Mouse (Mus musculus): Measurements from ENCODE around the gene Igdcc3. TPM values are rescaled to one million over a fixed set of nuclear protein-coding genes. Genes with fewer than 3 reads are reported as not detected.
A peak's percentile ranks its signal among the peaks of the same experiment; 100 is the strongest.

Gene Igdcc3
- polyA plus RNA-seq, 1 experiment from 2014 or later: 4.1 TPM

GRCm38 (mm10) chr9:65196738-65197569 is 56.0 kb downstream of the Igdcc3 start:
- 15% methylated on average over 26 of the region's 26 CpGs for whole genome bisulfite sequencing
- DNase-seq (peak; percentile 97), ATAC-seq (ENCODE audit: insufficient read depth) (peak; percentile 76)
- no peaks in the 10 kb centered on the region for H3K36me3 ChIP-seq (ENCODE audit: insufficient read depth)
- H3K4me3 ChIP-seq (ENCODE audit: low read depth, low read length): peak overlapping the region; percentile 14; the same call in 1 of the 2 replicates
- peak overlapping the region; percentile 43 for H3K4me2 ChIP-seq
- peak overlapping the region; percentile 47 for H3K9ac ChIP-seq
- TF ChIP-seq CTCF (IDR thresholded peaks at IDR 0.05; ENCODE audit: low read depth): peak; percentile 81
- peaks cover 13% of the 10 kb centered on the region for H3K4me1 ChIP-seq (ENCODE audit: insufficient read depth)
- H3K27me3 ChIP-seq (ENCODE audit: insufficient read depth, low read length): no peaks in the 10 kb centered on the region
- H3K9me3 ChIP-seq (ENCODE audit: low read depth, low read length): no peaks in the 10 kb centered on the region
- peak overlapping the region; percentile 95 for H3K27ac ChIP-seq (ENCODE audit: low read depth)

- Histone ChIP-seq H3K4me1 (ENCODE audit: insufficient read depth) (peaks cover 10% of the 10 kb centered on the region), H3K9me3 (ENCODE audit: low read depth, low read length) (no peaks in the 10 kb centered on the region), H3K27me3 (ENCODE audit: insufficient read depth, low read length) (no peaks in the 10 kb centered on the region), H3K9ac (no peak overlapping the region), H3K27ac (ENCODE audit: low read depth) (no peak overlapping the region), H3K4me3 (ENCODE audit: low read depth, low read length) (no peak overlapping the region), H3K36me3 (ENCODE audit: insufficient read depth) (no peaks in the 10 kb centered on the region), H3K4me2 (no peak overlapping the region)
- TF ChIP-seq CTCF (IDR thresholded peaks at IDR 0.05; ENCODE audit: low read depth): no peak
- ATAC-seq (ENCODE audit: insufficient read depth): no peak
- WGBS: 83% methylated on average over 6 of the region's 6 CpGs
- DNase-seq: no peak
These were observed 56.8 kb downstream of the Igdcc3 start for GRCm38 (mm10) chr9:65197826-65198225.

- no peaks in the 10 kb centered on the region for H3K9me3 ChIP-seq (ENCODE audit: low read depth, low read length)
- no peak overlapping the region for H3K4me2 ChIP-seq
- no peak for ATAC-seq (ENCODE audit: insufficient read depth)
- peaks cover 10% of the 10 kb centered on the region for H3K4me1 ChIP-seq (ENCODE audit: insufficient read depth)
- no peak for DNase-seq
- H3K4me3 ChIP-seq (ENCODE audit: low read depth, low read length): no peak overlapping the region
- no peak for TF ChIP-seq CTCF (IDR thresholded peaks at IDR 0.05; ENCODE audit: low read depth)
- 26% methylated on average over 7 of the region's 7 CpGs for WGBS
- H3K9ac ChIP-seq: no peak overlapping the region
- no peaks in the 10 kb centered on the region for H3K36me3 ChIP-seq (ENCODE audit: insufficient read depth)
- H3K27me3 ChIP-seq (ENCODE audit: insufficient read depth, low read length): no peaks in the 10 kb centered on the region
- H3K27ac ChIP-seq (ENCODE audit: low read depth): no peak overlapping the region
These were observed 58.7 kb downstream of the Igdcc3 start for GRCm38 (mm10) chr9:65199723-65200122.

GRCm38 (mm10) chr9:65200606-65201005 is 59.6 kb downstream of the Igdcc3 start:
- H3K4me3 ChIP-seq (ENCODE audit: low read depth, low read length): no peak overlapping the region
- peaks cover 4% of the 10 kb centered on the region; the same call in 1 of the 2 replicates for H3K4me1 ChIP-seq (ENCODE audit: insufficient read depth)
- H3K27ac ChIP-seq (ENCODE audit: low read depth): peak overlapping the region; percentile 25; the same call in 1 of the 2 replicates
- WGBS: 73% methylated on average over 1 of the region's 1 CpGs
- H3K4me2 ChIP-seq: no peak overlapping the region
- no peaks in the 10 kb centered on the region for H3K36me3 ChIP-seq (ENCODE audit: insufficient read depth)
- no peak for TF ChIP-seq CTCF (IDR thresholded peaks at IDR 0.05; ENCODE audit: low read depth)
- DNase-seq: no peak
- H3K9me3 ChIP-seq (ENCODE audit: low read depth, low read length): no peaks in the 10 kb centered on the region
- H3K9ac ChIP-seq: no peak overlapping the region
- no peaks in the 10 kb centered on the region for H3K27me3 ChIP-seq (ENCODE audit: insufficient read depth, low read length)
- ATAC-seq (ENCODE audit: insufficient read depth): no peak

- no peak overlapping the region for H3K4me3 ChIP-seq (ENCODE audit: low read depth, low read length)
- H3K4me1 ChIP-seq (ENCODE audit: insufficient read depth): peaks cover under 1% of the 10 kb centered on the region; the same call in 1 of the 2 replicates
- no peak overlapping the region for H3K4me2 ChIP-seq
- no peaks in the 10 kb centered on the region for H3K27me3 ChIP-seq (ENCODE audit: insufficient read depth, low read length)
- DNase-seq (no peak), ATAC-seq (ENCODE audit: insufficient read depth) (no peak)
- 30% methylated on average over 3 of the region's 3 CpGs for WGBS
- H3K9me3 ChIP-seq (ENCODE audit: low read depth, low read length): no peaks in the 10 kb centered on the region
- peak overlapping the region; percentile 25; the same call in 1 of the 2 replicates for H3K27ac ChIP-seq (ENCODE audit: low read depth)
- H3K9ac ChIP-seq: no peak overlapping the region
- no peaks in the 10 kb centered on the region for H3K36me3 ChIP-seq (ENCODE audit: insufficient read depth)
- TF ChIP-seq CTCF (IDR thresholded peaks at IDR 0.05; ENCODE audit: low read depth): no peak
These were observed 60.0 kb downstream of the Igdcc3 start for GRCm38 (mm10) chr9:65201021-65201380.

GRCm38 (mm10) chr9:65201381-65202164 is 60.6 kb downstream of the Igdcc3 start:
- no peak for TF ChIP-seq CTCF (IDR thresholded peaks at IDR 0.05; ENCODE audit: low read depth)
- DNase-seq (peak; percentile 98), ATAC-seq (ENCODE audit: insufficient read depth) (peak; percentile 89)
- Histone ChIP-seq H3K27me3 (ENCODE audit: insufficient read depth, low read length) (no peaks in the 10 kb centered on the region), H3K9me3 (ENCODE audit: low read depth, low read length) (no peaks in the 10 kb centered on the region), H3K4me2 (peak overlapping the region; percentile 58), H3K4me1 (ENCODE audit: insufficient read depth) (no peaks in the 10 kb centered on the region), H3K9ac (peak overlapping the region; percentile 44), H3K4me3 (ENCODE audit: low read depth, low read length) (peak overlapping the region; percentile 27), H3K27ac (ENCODE audit: low read depth) (peak overlapping the region; percentile 25), H3K36me3 (ENCODE audit: insufficient read depth) (no peaks in the 10 kb centered on the region)
- under 1% methylated on average over 18 of the region's 18 CpGs for WGBS

All from lung, embryonic 14.5 days (tissue).